Mouse (Mus musculus) midbrain, embryonic 10.5 days (tissue): ENCODE measurements around the gene Thpo. TPM values are rescaled to one million over a fixed set of nuclear protein-coding genes. Genes with fewer than 3 reads are reported as not detected.
A peak's percentile ranks its signal among the peaks of the same experiment; 100 is the strongest.

Experiments
- DNase-seq: peaks from one replicate; pipeline ENCODE4 v3.0.0-alpha.2; 2017; ENCODE audit warnings: low spot score
- H3K27ac ChIP-seq: fragments of 300-500 bp; sonication (generic); replicated peaks from 2 replicates; pipeline ENCODE4 v1.5.1; 2016; ENCODE audit warnings: mild to moderate bottlenecking
- H3K27me3 ChIP-seq: fragments of 300-500 bp; sonication (generic); 2 replicates; pipeline ENCODE4 v1.6.1; 2016; ENCODE audit warnings: low read depth, mild to moderate bottlenecking; ENCODE audit not compliant: poor library complexity, severe bottlenecking
- H3K36me3 ChIP-seq: fragments of 300-500 bp; sonication (generic); 2 replicates; pipeline ENCODE4 v1.6.1; 2016; ENCODE audit warnings: mild to moderate bottlenecking, moderate library complexity
- H3K4me1 ChIP-seq: fragments of 300-500 bp; sonication (generic); 2 replicates; pipeline ENCODE4 v1.6.1; 2016
- H3K4me3 ChIP-seq: fragments of 300-500 bp; sonication (generic); 2 replicates; pipeline ENCODE4 v1.5.1; 2016; ENCODE audit warnings: mild to moderate bottlenecking, moderate library complexity
- H3K9me3 ChIP-seq: fragments of 300-500 bp; sonication (generic); replicated peaks from 2 replicates; pipeline ENCODE4 v1.6.1; 2016; ENCODE audit warnings: mild to moderate bottlenecking
- WGBS: fragments of 180-500 bp; shearing (Covaris S2); methylation state at CpG from one replicate; pipeline ENCODE4 v1.1.7; 2016; 5-methylcytosine and 5-hydroxymethylcytosine counted together
- polyA plus RNA-seq: library from polyadenylated mRNA; unstranded; fragments of >200 nt; fragmentation: Nextera tagmentation; extraction: Ambion mirVana; gene quantifications from 2 replicates; pipeline ENCODE4 v1.2.1, GENCODE M21; 2016

Thpo gene
- polyA plus RNA-seq = 0.37 and 0.56 TPM in 2 replicates

GRCm38 (mm10) chr16:20733731-20734730, at the start of gene Thpo:
Gene Thpo (minus strand): TSS chr16:20734511.
- Histone ChIP-seq H3K4me3 (peak within 1 kb of the TSS; percentile 85), H3K4me1 (peaks cover 35% of the 10 kb centered on the region), H3K27me3 (peaks cover 62% of the 10 kb centered on the region), H3K36me3 (no peaks in the 10 kb centered on the region), H3K27ac (peak within 1 kb of the TSS; percentile 92), H3K9me3 (no peaks in the 10 kb centered on the region)
- WGBS = 3% methylated on average over 45 of the region's 45 CpGs
- DNase-seq = peak; percentile 47

- H3K27ac ChIP-seq = no peak overlapping the region
- no peaks in the 10 kb centered on the region for H3K36me3 ChIP-seq
- H3K27me3 ChIP-seq = no peaks in the 10 kb centered on the region
- H3K4me3 ChIP-seq = no peak overlapping the region
- H3K4me1 ChIP-seq = no peaks in the 10 kb centered on the region
- no peaks in the 10 kb centered on the region for H3K9me3 ChIP-seq
- no peak for DNase-seq
- 94% methylated on average over 2 of the region's 2 CpGs for WGBS
These were observed 49.6 kb upstream of the Thpo start for GRCm38 (mm10) chr16:20783891-20784290.

- WGBS = 81% methylated on average over 4 of the region's 4 CpGs
- Histone ChIP-seq H3K27ac (no peak overlapping the region), H3K36me3 (no peaks in the 10 kb centered on the region), H3K27me3 (no peaks in the 10 kb centered on the region), H3K4me3 (no peak overlapping the region), H3K9me3 (no peaks in the 10 kb centered on the region), H3K4me1 (no peaks in the 10 kb centered on the region)
- no peak for DNase-seq
These were observed 46.9 kb upstream of the Thpo start for GRCm38 (mm10) chr16:20781101-20781630.

- WGBS = 83% methylated on average over 3 of the region's 3 CpGs
- Histone ChIP-seq H3K9me3 (no peaks in the 10 kb centered on the region), H3K4me3 (no peak overlapping the region), H3K27ac (no peak overlapping the region), H3K27me3 (no peaks in the 10 kb centered on the region), H3K4me1 (no peaks in the 10 kb centered on the region), H3K36me3 (no peaks in the 10 kb centered on the region)
- no peak for DNase-seq
These were observed 45.5 kb upstream of the Thpo start for GRCm38 (mm10) chr16:20779846-20780245.

GRCm38 (mm10) chr16:20775021-20775420, 40.7 kb upstream of the Thpo start:
- Histone ChIP-seq H3K36me3 (no peaks in the 10 kb centered on the region), H3K9me3 (peaks cover 8% of the 10 kb centered on the region; the same call in 1 of the 2 replicates), H3K4me3 (no peak overlapping the region), H3K27me3 (no peaks in the 10 kb centered on the region), H3K27ac (no peak overlapping the region), H3K4me1 (no peaks in the 10 kb centered on the region)
- DNase-seq = no peak
- 87% methylated on average over 5 of the region's 5 CpGs for WGBS

GRCm38 (mm10) chr16:20765244-20765643, 30.9 kb upstream of the Thpo start:
- H3K9me3 ChIP-seq = no peaks in the 10 kb centered on the region
- H3K27ac ChIP-seq = no peak overlapping the region
- DNase-seq = peak; percentile 55
- no peaks in the 10 kb centered on the region for H3K4me1 ChIP-seq
- H3K36me3 ChIP-seq = no peaks in the 10 kb centered on the region
- no peaks in the 10 kb centered on the region for H3K27me3 ChIP-seq
- no peak overlapping the region for H3K4me3 ChIP-seq
- WGBS = 50% methylated on average over 9 of the region's 9 CpGs

GRCm38 (mm10) chr16:20761681-20762080, 27.4 kb upstream of the Thpo start:
- Histone ChIP-seq H3K27me3 (no peaks in the 10 kb centered on the region), H3K27ac (no peak overlapping the region), H3K4me3 (no peak overlapping the region), H3K9me3 (no peaks in the 10 kb centered on the region), H3K4me1 (no peaks in the 10 kb centered on the region), H3K36me3 (no peaks in the 10 kb centered on the region)
- DNase-seq = no peak
- 20% methylated on average over 3 of the region's 3 CpGs for WGBS

- WGBS = 67% methylated on average over 1 of the region's 1 CpGs
- Histone ChIP-seq H3K4me3 (no peak overlapping the region), H3K36me3 (no peaks in the 10 kb centered on the region), H3K4me1 (no peaks in the 10 kb centered on the region), H3K27ac (no peak overlapping the region), H3K9me3 (no peaks in the 10 kb centered on the region), H3K27me3 (no peaks in the 10 kb centered on the region)
- DNase-seq = no peak
These were observed 23.1 kb upstream of the Thpo start for GRCm38 (mm10) chr16:20757385-20757784.

- H3K4me3 ChIP-seq = no peak overlapping the region
- 95% methylated on average over 5 of the region's 5 CpGs for WGBS
- H3K36me3 ChIP-seq = no peaks in the 10 kb centered on the region
- no peak overlapping the region for H3K27ac ChIP-seq
- no peaks in the 10 kb centered on the region for H3K4me1 ChIP-seq
- H3K9me3 ChIP-seq = no peaks in the 10 kb centered on the region
- no peaks in the 10 kb centered on the region for H3K27me3 ChIP-seq
- no peak for DNase-seq
These were observed 21.7 kb upstream of the Thpo start for GRCm38 (mm10) chr16:20756052-20756451.

- Histone ChIP-seq H3K36me3 (no peaks in the 10 kb centered on the region), H3K27me3 (no peaks in the 10 kb centered on the region), H3K9me3 (no peaks in the 10 kb centered on the region), H3K4me1 (no peaks in the 10 kb centered on the region), H3K27ac (no peak overlapping the region), H3K4me3 (no peak overlapping the region)
- DNase-seq = no peak
- WGBS = 65% methylated on average over 8 of the region's 8 CpGs
These were observed 16.2 kb upstream of the Thpo start for GRCm38 (mm10) chr16:20750518-20750917.

- Histone ChIP-seq H3K36me3 (no peaks in the 10 kb centered on the region), H3K27ac (no peak overlapping the region), H3K9me3 (no peaks in the 10 kb centered on the region), H3K4me1 (no peaks in the 10 kb centered on the region), H3K4me3 (no peak overlapping the region), H3K27me3 (no peaks in the 10 kb centered on the region)
- 90% methylated on average over 6 of the region's 6 CpGs for WGBS
- DNase-seq = no peak
These were observed 12.3 kb upstream of the Thpo start for GRCm38 (mm10) chr16:20746641-20747040.

- Histone ChIP-seq H3K4me1 (no peaks in the 10 kb centered on the region), H3K36me3 (no peaks in the 10 kb centered on the region), H3K27me3 (peaks cover 22% of the 10 kb centered on the region), H3K4me3 (no peak overlapping the region), H3K27ac (no peak overlapping the region), H3K9me3 (no peaks in the 10 kb centered on the region)
- DNase-seq = no peak
- 89% methylated on average over 9 of the region's 9 CpGs for WGBS
These were observed 5.5 kb upstream of the Thpo start for GRCm38 (mm10) chr16:20739845-20740244.

- peaks cover 26% of the 10 kb centered on the region for H3K4me1 ChIP-seq
- no peaks in the 10 kb centered on the region for H3K36me3 ChIP-seq
- no peak for DNase-seq
- peaks cover 47% of the 10 kb centered on the region for H3K27me3 ChIP-seq
- no peak overlapping the region for H3K27ac ChIP-seq
- WGBS = 79% methylated on average over 5 of the region's 5 CpGs
- no peaks in the 10 kb centered on the region for H3K9me3 ChIP-seq
- no peak overlapping the region for H3K4me3 ChIP-seq
These were observed 2.5 kb upstream of the Thpo start for GRCm38 (mm10) chr16:20736823-20737222.
